Mouse (Mus musculus): ENCODE data around the gene Zbtb16. TPM values are rescaled to one million over a fixed set of nuclear protein-coding genes. Genes with fewer than 3 reads are reported as not detected.
A peak's percentile ranks its signal among the peaks of the same experiment; 100 is the strongest.

The Zbtb16 gene
- total and polyA plus RNA-seq, 3 experiments, result 0.34 to 3.0 (median 0.90) TPM

DNA sequence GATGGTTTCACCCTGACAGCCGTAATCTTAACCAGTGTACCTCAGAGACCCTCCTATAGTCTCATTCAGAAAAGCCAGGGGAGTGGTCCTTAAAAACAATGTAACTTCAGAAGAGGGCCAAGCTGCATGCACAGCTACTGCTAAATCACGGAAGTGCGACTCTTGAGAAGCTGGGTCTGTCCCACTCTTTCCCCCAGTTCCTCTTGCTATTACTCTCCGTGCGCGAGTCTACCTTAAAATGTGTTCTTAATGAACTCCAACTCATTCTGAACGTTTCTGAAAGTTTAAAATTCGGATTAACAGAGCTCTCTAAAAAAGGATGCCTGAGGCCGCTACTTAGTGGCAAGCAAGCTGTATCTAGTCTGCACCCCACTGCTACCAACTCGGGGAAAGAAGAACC is 45.4 kb downstream of the Zbtb16 start:
- H3K36me3 ChIP-seq (replicated peaks in 1 of 2; ENCODE audit: control insufficient read depth in 1 of 2, insufficient read depth in 1 of 2, low read length in 1 of 2), result no peaks in the 10 kb centered on the region
- no peak overlapping the region for H3K9ac ChIP-seq (ENCODE audit: insufficient read depth, low read depth)
- H3K79me2 ChIP-seq (replicated peaks; ENCODE audit: control insufficient read depth, extremely low read depth, insufficient read depth, poor library complexity, severe bottlenecking), result no peaks in the 10 kb centered on the region; the same call in 1 of the 2 replicates
- H3K27me3 ChIP-seq (replicated peaks), result no peaks in the 10 kb centered on the region
- H3K27ac ChIP-seq (ENCODE audit: insufficient read depth, low read depth), result no peak overlapping the region
- no peak overlapping the region for H3K4me3 ChIP-seq (replicated peaks in 1 of 3; ENCODE audit: low read depth in 2 of 3, low read length in 2 of 3, poor library complexity in 1 of 3)
- in situ Hi-C loops (cut with MboI; ENCODE audit: low pct_ligation_motif_present, low pct_unique_long_range_greater_than_20kb, low sequenced_read_pairs) (no loop called here), dilution Hi-C loops (cut with MboI; ENCODE audit: extremely low pct_ligation_motif_present, extremely low pct_unique_long_range_greater_than_20kb, low sequenced_read_pairs) (no loop called here)
- peaks cover 11 to 21% of the 10 kb centered on the region in 2 experiments for H3K4me1 ChIP-seq (ENCODE audit: control insufficient read depth in 1 of 2, insufficient read depth in 2 of 2)
- H3K9me3 ChIP-seq (replicated peaks; ENCODE audit: low read length), result no peaks in the 10 kb centered on the region
- H3K4me2 ChIP-seq (ENCODE audit: insufficient read depth, low read depth, poor library complexity, severe bottlenecking), result peak overlapping the region; percentile 2; the same call in 1 of the 2 replicates
- DNase-seq (ENCODE audit: extremely low read depth), result peak; percentile 17
- TF ChIP-seq IRF4 (IDR thresholded peaks at IDR 0.05; ENCODE audit: low read depth, low read length) (peak; percentile 57; the same call in 1 of the 2 replicates), ELF1 (IDR thresholded peaks at IDR 0.05; ENCODE audit: low read depth, low read length) (peak; percentile 76), MEF2A (IDR thresholded peaks at IDR 0.05; ENCODE audit: borderline replicate concordance, low read depth, low read length) (0 out of 2 replicates have a peak, but pooled peaks have one; percentile 24), CTCF (conservative IDR thresholded peaks at IDR 0.05 in 1 of 2, IDR thresholded peaks at IDR 0.05 in 1 of 2; ENCODE audit: low read depth in 2 of 2, low read length in 2 of 2) (no peak), KAT2A (IDR thresholded peaks at IDR 0.05; ENCODE audit: insufficient replicate concordance, low read length) (no peak), E2F4 (IDR thresholded peaks at IDR 0.05; ENCODE audit: insufficient replicate concordance, low read depth, low read length) (no peak)

DNA sequence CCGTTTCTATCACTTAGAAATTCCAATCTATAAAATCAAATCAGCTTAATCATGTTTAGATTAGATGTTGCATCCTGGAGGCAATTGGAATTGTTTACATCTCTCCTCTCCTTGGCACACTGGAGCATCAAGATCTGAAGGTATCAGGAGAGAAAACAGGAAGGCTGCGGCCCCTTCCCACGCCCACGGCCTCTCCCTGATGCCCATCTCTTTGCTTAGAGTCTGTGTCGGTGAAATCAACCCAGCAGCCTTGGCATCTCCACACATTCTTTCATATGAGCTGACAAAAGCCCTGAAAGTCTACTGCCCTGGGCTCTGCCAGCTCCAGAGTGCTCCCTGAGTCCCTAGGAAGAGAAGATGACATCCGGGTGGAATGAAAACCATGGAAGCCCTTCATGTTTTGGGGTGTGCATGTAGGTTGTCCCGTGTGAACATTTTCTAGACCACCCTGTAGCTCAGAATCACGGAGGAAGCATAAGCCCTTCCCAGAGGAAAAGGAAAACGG is 48.1 kb downstream of the Zbtb16 start:
- Histone ChIP-seq H3K4me2 (ENCODE audit: insufficient read depth, low read depth, poor library complexity, severe bottlenecking) (no peak overlapping the region), H3K4me3 (replicated peaks in 1 of 3; ENCODE audit: low read depth in 2 of 3, low read length in 2 of 3, poor library complexity in 1 of 3) (no peak overlapping the region), H3K79me2 (replicated peaks; ENCODE audit: control insufficient read depth, extremely low read depth, insufficient read depth, poor library complexity, severe bottlenecking) (no peaks in the 10 kb centered on the region), H3K27me3 (replicated peaks) (no peaks in the 10 kb centered on the region), H3K9me3 (replicated peaks; ENCODE audit: low read length) (no peaks in the 10 kb centered on the region), H3K9ac (ENCODE audit: insufficient read depth, low read depth) (no peak overlapping the region), H3K4me1 (ENCODE audit: control insufficient read depth in 1 of 2, insufficient read depth in 2 of 2) (peaks cover 15 to 20% of the 10 kb centered on the region in 2 experiments), H3K27ac (ENCODE audit: insufficient read depth, low read depth) (no peak overlapping the region), H3K36me3 (replicated peaks in 1 of 2; ENCODE audit: control insufficient read depth in 1 of 2, insufficient read depth in 1 of 2, low read length in 1 of 2) (no peaks in the 10 kb centered on the region)
- DNase-seq (ENCODE audit: extremely low read depth), result no peak
- TF ChIP-seq MYC (IDR thresholded peaks at IDR 0.05; ENCODE audit: low read depth, low read length), result no peak
- no peak for TF ChIP-seq ZKSCAN1 (IDR thresholded peaks at IDR 0.05; ENCODE audit: borderline replicate concordance, low read depth, low read length)
- TF ChIP-seq USF1 (IDR thresholded peaks at IDR 0.05; ENCODE audit: low read depth, low read length), result no peak
- no peak for TF ChIP-seq UBTF (IDR thresholded peaks at IDR 0.05; ENCODE audit: low read depth, low read length)
- TF ChIP-seq MEF2A (IDR thresholded peaks at IDR 0.05; ENCODE audit: borderline replicate concordance, low read depth, low read length), result no peak
- TF ChIP-seq POLR2A (IDR thresholded peaks at IDR 0.05; ENCODE audit: low read depth, low read length), result no peak
- no peak for TF ChIP-seq SIN3A (IDR thresholded peaks at IDR 0.05; ENCODE audit: low read length)
- TF ChIP-seq SMC3 (IDR thresholded peaks at IDR 0.05; ENCODE audit: low read depth, low read length), result no peak
- in situ Hi-C loops (cut with MboI; ENCODE audit: low pct_ligation_motif_present, low pct_unique_long_range_greater_than_20kb, low sequenced_read_pairs), result no loop called here
- dilution Hi-C loops (cut with MboI; ENCODE audit: extremely low pct_ligation_motif_present, extremely low pct_unique_long_range_greater_than_20kb, low sequenced_read_pairs), result no loop called here

- H3K79me2 ChIP-seq (replicated peaks; ENCODE audit: control insufficient read depth, extremely low read depth, insufficient read depth, poor library complexity, severe bottlenecking), result no peaks in the 10 kb centered on the region
- H3K36me3 ChIP-seq (replicated peaks in 1 of 2; ENCODE audit: control insufficient read depth in 1 of 2, insufficient read depth in 1 of 2, low read length in 1 of 2), result peaks cover 0 to under 1% of the 10 kb centered on the region in 2 experiments
- no peaks in the 10 kb centered on the region for H3K27me3 ChIP-seq (replicated peaks)
- in situ Hi-C loops (cut with MboI; ENCODE audit: low pct_ligation_motif_present, low pct_unique_long_range_greater_than_20kb, low sequenced_read_pairs) (no loop called here), dilution Hi-C loops (cut with MboI; ENCODE audit: extremely low pct_ligation_motif_present, extremely low pct_unique_long_range_greater_than_20kb, low sequenced_read_pairs) (no loop called here)
- H3K4me3 ChIP-seq (replicated peaks in 1 of 3; ENCODE audit: low read depth in 2 of 3, low read length in 2 of 3, poor library complexity in 1 of 3), result no peak overlapping the region
- no peak for DNase-seq (ENCODE audit: extremely low read depth)
- peaks cover 17 to 27% of the 10 kb centered on the region in 2 experiments for H3K4me1 ChIP-seq (ENCODE audit: control insufficient read depth in 1 of 2, insufficient read depth in 2 of 2)
- H3K9ac ChIP-seq (ENCODE audit: insufficient read depth, low read depth), result no peak overlapping the region
- H3K27ac ChIP-seq (ENCODE audit: insufficient read depth, low read depth), result no peak overlapping the region
- H3K9me3 ChIP-seq (replicated peaks; ENCODE audit: low read length), result no peaks in the 10 kb centered on the region
- H3K4me2 ChIP-seq (ENCODE audit: insufficient read depth, low read depth, poor library complexity, severe bottlenecking), result no peak overlapping the region
- TF ChIP-seq KAT2A (IDR thresholded peaks at IDR 0.05; ENCODE audit: insufficient replicate concordance, low read length) (no peak), MXI1 (IDR thresholded peaks at IDR 0.05; ENCODE audit: low read depth, low read length) (no peak), MAX (IDR thresholded peaks at IDR 0.05; ENCODE audit: low read length) (no peak), MAZ (IDR thresholded peaks at IDR 0.05; ENCODE audit: low read depth, low read length) (no peak), ZMIZ1 (IDR thresholded peaks at IDR 0.05; ENCODE audit: low read depth, low read length) (no peak), MAFK (IDR thresholded peaks at IDR 0.05; ENCODE audit: insufficient replicate concordance, low read length) (no peak), SMC3 (IDR thresholded peaks at IDR 0.05; ENCODE audit: low read depth, low read length) (no peak), USF2 (conservative IDR thresholded peaks at IDR 0.05; ENCODE audit: low read depth, low read length) (no peak), RCOR1 (conservative IDR thresholded peaks at IDR 0.05; ENCODE audit: low read depth, low read length) (no peak), JUN (IDR thresholded peaks at IDR 0.05; ENCODE audit: insufficient read depth, low read depth, low read length) (no peak), NELFE (IDR thresholded peaks at IDR 0.05; ENCODE audit: low read depth, low read length) (no peak), USF1 (IDR thresholded peaks at IDR 0.05; ENCODE audit: low read depth, low read length) (no peak), TBP (conservative IDR thresholded peaks at IDR 0.05; ENCODE audit: low read depth, low read length) (no peak), JUND (conservative IDR thresholded peaks at IDR 0.05; ENCODE audit: low read depth, low read length) (no peak), ELF1 (IDR thresholded peaks at IDR 0.05; ENCODE audit: low read depth, low read length) (no peak), ETS1 (conservative IDR thresholded peaks at IDR 0.05; ENCODE audit: low read depth, low read length) (no peak), SIN3A (IDR thresholded peaks at IDR 0.05; ENCODE audit: low read length) (no peak)
Observed at GRCm38 (mm10) chr9:48787321-48787720, 48.7 kb downstream of the Zbtb16 start.
